Mouse (Mus musculus) midbrain, embryonic 13.5 days (tissue): ENCODE data around the gene Fhl2. TPM values are rescaled to one million over a fixed set of nuclear protein-coding genes. Genes with fewer than 3 reads are reported as not detected.

Source experiments
- ATAC-seq: fragments of 200-750 bp; cut with Nextera tagmentation; 2 replicates; pipeline ENCODE4 v1.8.0; 2017; ENCODE audit warnings: mild to moderate bottlenecking, moderate TSS enrichment, moderate library complexity
- H3K27ac ChIP-seq: fragments of 300-500 bp; sonication (generic); 2 replicates; pipeline ENCODE4 v1.5.1; 2015; ENCODE audit warnings: inconsistent platforms, mild to moderate bottlenecking, moderate library complexity
- H3K27me3 ChIP-seq: fragments of 300-500 bp; sonication (generic); 2 replicates; pipeline ENCODE4 v1.6.1; 2015; ENCODE audit warnings: mild to moderate bottlenecking, inconsistent platforms
- H3K36me3 ChIP-seq: fragments of 300-500 bp; sonication (generic); 2 replicates; pipeline ENCODE4 v1.6.1; 2015; ENCODE audit warnings: mild to moderate bottlenecking, inconsistent platforms
- H3K4me1 ChIP-seq: fragments of 300-500 bp; sonication (generic); replicated peaks from 2 replicates; pipeline ENCODE4 v1.6.1; 2015; ENCODE audit warnings: inconsistent platforms
- H3K4me2 ChIP-seq: fragments of 300-500 bp; sonication (generic); replicated peaks from 2 replicates; pipeline ENCODE4 v1.6.1; 2015; ENCODE audit warnings: moderate library complexity, mild to moderate bottlenecking, inconsistent platforms
- H3K4me3 ChIP-seq: fragments of 300-500 bp; sonication (generic); replicated peaks from 2 replicates; pipeline ENCODE4 v1.5.1; 2015; ENCODE audit warnings: mild to moderate bottlenecking, inconsistent platforms
- H3K9ac ChIP-seq: fragments of 300-500 bp; sonication (generic); replicated peaks from 2 replicates; pipeline ENCODE4 v1.6.1; 2015; ENCODE audit warnings: mild to moderate bottlenecking, inconsistent platforms
- H3K9me3 ChIP-seq: fragments of 300-500 bp; sonication (generic); 2 replicates; pipeline ENCODE4 v1.6.1; 2016; ENCODE audit warnings: mild to moderate bottlenecking, inconsistent platforms
- WGBS: fragments of 180-500 bp; shearing (Covaris S2); methylation state at CpG from one replicate; pipeline ENCODE4 v1.1.7; 2015; 5-methylcytosine and 5-hydroxymethylcytosine counted together
- polyA plus RNA-seq: library from polyadenylated mRNA; unstranded; fragments of >200 nt; fragmentation: Nextera tagmentation; extraction: Ambion mirVana; gene quantifications from 2 replicates; pipeline ENCODE4 v1.2.1, GENCODE M21; 2015

Fhl2 gene
- polyA plus RNA-seq, 1 experiment from 2014 or later: 10.2 TPM

GRCm38 (mm10) chr1:43186334-43186733 is 10.4 kb downstream of the Fhl2 start:
- WGBS: 5% methylated on average over 7 of the region's 7 CpGs
- no peaks in the 10 kb centered on the region for H3K27me3 ChIP-seq

DNA sequence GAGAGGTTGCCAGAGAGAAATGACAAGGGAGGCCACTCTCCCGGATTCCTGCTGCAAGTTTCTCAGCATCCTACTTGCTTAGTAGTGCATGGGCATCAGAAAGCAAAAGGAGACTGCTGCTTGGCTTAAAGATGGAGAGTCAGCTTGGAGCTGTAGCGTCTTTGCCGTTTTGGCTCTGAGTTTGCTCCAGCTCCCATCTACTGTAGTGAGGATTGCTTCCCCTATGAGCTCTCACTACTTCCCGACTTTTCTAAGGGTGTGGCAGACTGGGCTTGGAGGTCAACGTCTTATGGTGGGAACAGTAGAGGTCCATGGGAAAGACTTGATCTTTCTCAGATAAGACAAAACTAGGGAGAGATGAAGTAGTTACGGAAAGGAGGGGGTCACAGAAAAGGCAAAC is 15.9 kb downstream of the Fhl2 start:
- no peaks in the 10 kb centered on the region for H3K27me3 ChIP-seq
- no peak overlapping the region for H3K4me2 ChIP-seq
- no peak overlapping the region for H3K27ac ChIP-seq
- H3K9me3 ChIP-seq: no peaks in the 10 kb centered on the region
- no peak overlapping the region for H3K4me3 ChIP-seq
- H3K4me1 ChIP-seq: no peaks in the 10 kb centered on the region
- no peak for ATAC-seq
- no peaks in the 10 kb centered on the region for H3K36me3 ChIP-seq
- WGBS: 88% methylated on average over 6 of the region's 6 CpGs
- H3K9ac ChIP-seq: no peak overlapping the region

More at GRCm38 (mm10) chr1:43186334-43186733, 10.4 kb downstream of the Fhl2 start:
- H3K4me2 ChIP-seq: no peak overlapping the region
- no peak for ATAC-seq
- H3K9ac ChIP-seq: no peak overlapping the region
- no peak overlapping the region for H3K27ac ChIP-seq
- 0 out of 2 replicates have a peak, but pooled peaks cover 4% of the 10 kb centered on the region for H3K4me1 ChIP-seq
- H3K4me3 ChIP-seq: no peak overlapping the region
- H3K36me3 ChIP-seq: no peaks in the 10 kb centered on the region
- no peaks in the 10 kb centered on the region for H3K9me3 ChIP-seq

- WGBS: 95% methylated on average over 1 of the region's 1 CpGs
- no peak overlapping the region for H3K4me3 ChIP-seq
- no peak for ATAC-seq
- H3K9ac ChIP-seq: no peak overlapping the region
- H3K27me3 ChIP-seq: no peaks in the 10 kb centered on the region
- H3K4me1 ChIP-seq: no peaks in the 10 kb centered on the region
- H3K4me2 ChIP-seq: no peak overlapping the region
- no peaks in the 10 kb centered on the region for H3K36me3 ChIP-seq
- H3K9me3 ChIP-seq: no peaks in the 10 kb centered on the region
- no peak overlapping the region for H3K27ac ChIP-seq
Measured at GRCm38 (mm10) chr1:43178780-43179179, 18.0 kb downstream of the Fhl2 start.

GRCm38 (mm10) chr1:43178378-43178777 is 18.4 kb downstream of the Fhl2 start:
- Histone ChIP-seq H3K4me3 (no peak overlapping the region), H3K27me3 (no peaks in the 10 kb centered on the region), H3K9me3 (no peaks in the 10 kb centered on the region), H3K9ac (no peak overlapping the region), H3K4me2 (no peak overlapping the region), H3K36me3 (no peaks in the 10 kb centered on the region), H3K4me1 (no peaks in the 10 kb centered on the region), H3K27ac (no peak overlapping the region)
- WGBS: 87% methylated on average over 6 of the region's 6 CpGs
- no peak for ATAC-seq

DNA sequence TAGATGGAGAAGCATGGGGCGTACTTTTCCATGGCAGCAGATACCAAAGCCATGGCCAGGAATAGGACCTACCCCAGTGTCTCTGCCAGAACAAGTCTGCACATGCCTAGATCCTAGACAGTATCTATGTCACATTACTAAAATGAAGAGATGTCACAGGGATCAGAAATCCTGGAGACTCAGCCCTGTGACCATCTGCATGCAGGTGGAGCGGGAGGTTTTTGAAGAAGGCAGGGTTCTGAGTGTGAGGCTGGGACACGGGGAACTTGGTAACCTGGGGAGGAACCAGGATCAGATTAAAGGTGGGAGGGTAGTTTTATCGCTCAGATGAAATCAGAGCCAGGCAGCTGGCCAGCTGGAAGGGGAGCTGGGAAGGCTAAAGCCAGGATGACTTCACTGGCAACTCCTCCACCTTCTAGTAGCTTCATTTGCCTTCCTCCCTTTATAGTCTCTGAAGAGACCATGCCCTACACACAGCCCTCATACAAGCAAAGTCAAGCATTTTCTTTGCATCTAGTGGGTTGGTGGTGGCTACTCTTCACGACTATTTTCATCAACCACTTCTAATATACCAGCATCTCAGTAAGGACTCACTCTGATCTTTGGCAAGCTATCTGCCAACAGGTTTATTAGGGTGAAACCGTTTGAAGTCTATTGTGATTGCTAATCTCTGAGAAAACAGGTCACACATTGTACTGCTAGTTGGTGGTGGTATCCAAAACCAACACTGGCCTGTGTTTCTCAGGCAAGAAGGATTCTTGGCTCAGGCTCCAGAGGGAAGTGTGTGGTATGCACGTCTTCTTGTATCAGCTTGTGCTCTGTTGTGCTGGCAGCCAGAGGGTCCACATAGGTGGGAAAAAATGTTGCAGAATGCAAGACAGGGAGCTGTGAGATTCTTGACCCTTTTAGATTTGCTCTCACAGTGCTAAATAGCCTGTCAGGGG is 23.2 kb downstream of the Fhl2 start:
- no peaks in the 10 kb centered on the region for H3K27me3 ChIP-seq
- H3K9me3 ChIP-seq: no peaks in the 10 kb centered on the region
- no peaks in the 10 kb centered on the region for H3K4me1 ChIP-seq
- no peak overlapping the region for H3K27ac ChIP-seq
- H3K36me3 ChIP-seq: no peaks in the 10 kb centered on the region
- WGBS: 85% methylated on average over 7 of the region's 7 CpGs
- H3K4me2 ChIP-seq: no peak overlapping the region
- H3K9ac ChIP-seq: no peak overlapping the region
- no peak for ATAC-seq
- H3K4me3 ChIP-seq: no peak overlapping the region

- H3K9me3 ChIP-seq: no peaks in the 10 kb centered on the region
- H3K4me2 ChIP-seq: no peak overlapping the region
- H3K4me3 ChIP-seq: no peak overlapping the region
- no peak overlapping the region for H3K27ac ChIP-seq
- H3K36me3 ChIP-seq: no peaks in the 10 kb centered on the region
- WGBS: 88% methylated on average over 6 of the region's 6 CpGs
- H3K27me3 ChIP-seq: no peaks in the 10 kb centered on the region
- ATAC-seq: no peak
- H3K9ac ChIP-seq: no peak overlapping the region
- no peaks in the 10 kb centered on the region for H3K4me1 ChIP-seq
Measured at GRCm38 (mm10) chr1:43171816-43172215, 25.0 kb downstream of the Fhl2 start.

DNA sequence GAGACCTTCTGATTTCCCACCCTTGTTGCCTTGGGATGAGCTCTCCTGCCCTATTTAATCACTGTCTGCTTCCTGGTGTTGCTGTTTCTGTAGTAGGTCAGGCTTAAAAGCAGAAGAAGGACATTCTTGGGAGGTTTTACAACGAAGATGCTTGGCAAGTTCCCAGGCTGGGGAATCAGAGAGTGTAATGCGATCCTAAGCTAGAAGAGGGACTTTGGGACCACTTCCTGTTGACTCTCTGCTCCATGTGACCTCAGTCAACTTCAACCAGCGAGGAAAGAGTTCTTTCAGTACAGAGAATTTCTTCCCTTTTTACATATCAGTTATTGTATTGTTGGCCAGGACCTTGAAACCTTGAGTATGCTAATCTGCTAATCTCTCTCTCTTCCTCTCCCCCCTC is 25.7 kb downstream of the Fhl2 start:
- H3K27me3 ChIP-seq: no peaks in the 10 kb centered on the region
- H3K4me1 ChIP-seq: no peaks in the 10 kb centered on the region
- no peak overlapping the region for H3K4me2 ChIP-seq
- H3K27ac ChIP-seq: no peak overlapping the region
- 51% methylated on average over 3 of the region's 3 CpGs for WGBS
- no peaks in the 10 kb centered on the region for H3K9me3 ChIP-seq
- no peaks in the 10 kb centered on the region for H3K36me3 ChIP-seq
- ATAC-seq: no peak
- H3K4me3 ChIP-seq: no peak overlapping the region
- H3K9ac ChIP-seq: no peak overlapping the region

DNA sequence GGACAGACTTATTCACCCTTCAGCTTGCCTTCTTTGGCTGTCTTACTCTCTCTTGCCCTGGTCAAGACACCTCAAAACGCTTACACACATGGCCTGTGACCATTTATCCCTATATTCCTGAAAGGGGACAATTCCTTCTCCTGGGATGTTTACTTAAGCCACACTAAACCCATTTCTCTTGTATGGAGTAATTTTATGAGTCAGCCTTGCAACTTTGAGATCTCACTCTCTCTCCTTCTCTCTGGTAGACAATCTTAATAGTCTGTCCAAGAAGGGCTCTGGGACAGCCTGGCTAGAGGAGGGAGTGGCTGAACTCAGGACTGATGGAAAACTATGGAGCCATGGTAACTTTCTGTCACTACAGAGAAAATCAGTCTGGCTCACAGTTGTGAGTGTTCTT is 27.1 kb downstream of the Fhl2 start:
- H3K36me3 ChIP-seq: no peaks in the 10 kb centered on the region
- WGBS: 89% methylated on average over 1 of the region's 1 CpGs
- H3K9ac ChIP-seq: no peak overlapping the region
- H3K27ac ChIP-seq: no peak overlapping the region
- no peak overlapping the region for H3K4me2 ChIP-seq
- H3K4me1 ChIP-seq: no peaks in the 10 kb centered on the region
- ATAC-seq: no peak
- no peaks in the 10 kb centered on the region for H3K9me3 ChIP-seq
- H3K27me3 ChIP-seq: no peaks in the 10 kb centered on the region
- no peak overlapping the region for H3K4me3 ChIP-seq

DNA sequence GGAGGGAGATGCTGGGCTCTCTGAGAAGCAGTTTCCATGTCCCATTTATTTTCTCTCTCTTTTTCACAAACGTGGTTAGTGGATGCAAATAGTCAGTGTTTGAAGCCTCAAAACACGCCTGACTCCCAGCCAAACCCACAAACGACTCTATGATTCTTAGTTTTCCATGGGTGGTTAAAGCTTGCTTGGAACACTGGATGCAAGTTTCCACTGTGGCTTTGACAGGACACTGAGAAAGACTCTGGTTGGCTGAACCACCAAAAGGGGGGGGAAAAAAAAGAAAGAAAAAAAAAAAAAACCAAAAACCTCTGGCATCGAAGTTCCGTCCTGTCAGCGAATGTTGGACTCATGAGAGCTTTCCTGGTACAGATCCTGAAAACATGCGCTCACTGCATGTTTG is 27.6 kb downstream of the Fhl2 start:
- 84% methylated on average over 7 of the region's 7 CpGs for WGBS
- no peak overlapping the region for H3K9ac ChIP-seq
- no peak overlapping the region for H3K4me3 ChIP-seq
- no peak overlapping the region for H3K27ac ChIP-seq
- no peaks in the 10 kb centered on the region for H3K4me1 ChIP-seq
- H3K36me3 ChIP-seq: no peaks in the 10 kb centered on the region
- no peak overlapping the region for H3K4me2 ChIP-seq
- no peaks in the 10 kb centered on the region for H3K9me3 ChIP-seq
- H3K27me3 ChIP-seq: 0 out of 2 replicates have a peak, but pooled peaks cover under 1% of the 10 kb centered on the region
- no peak for ATAC-seq

- Histone ChIP-seq H3K4me1 (0 out of 2 replicates have a peak, but pooled peaks cover 3% of the 10 kb centered on the region), H3K36me3 (no peaks in the 10 kb centered on the region), H3K27me3 (0 out of 2 replicates have a peak, but pooled peaks cover 3% of the 10 kb centered on the region), H3K9me3 (no peaks in the 10 kb centered on the region), H3K9ac (no peak overlapping the region), H3K4me2 (no peak overlapping the region), H3K4me3 (no peak overlapping the region), H3K27ac (no peak overlapping the region)
- no peak for ATAC-seq
- WGBS: 79% methylated on average over 7 of the region's 7 CpGs
Measured at GRCm38 (mm10) chr1:43168618-43169017, 28.2 kb downstream of the Fhl2 start.

DNA sequence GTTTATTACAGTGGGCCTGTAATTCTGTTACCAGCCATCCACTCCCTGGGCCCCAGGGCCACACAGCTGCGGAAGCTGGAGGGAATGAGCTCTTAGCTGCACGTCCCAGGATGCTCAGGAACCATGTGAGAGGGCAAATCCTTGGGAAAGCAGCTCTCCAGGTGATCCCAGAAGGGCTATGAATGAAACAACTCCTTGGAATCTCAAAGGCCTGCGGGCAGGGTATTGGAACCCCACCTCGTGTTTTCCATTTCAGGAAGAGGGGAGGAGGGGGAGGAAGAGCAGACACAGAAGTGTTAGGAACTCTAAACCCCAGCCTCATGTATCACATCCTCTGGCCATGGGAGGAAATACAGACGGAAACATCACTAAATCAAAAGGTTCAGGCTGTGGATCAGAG is 28.8 kb downstream of the Fhl2 start:
- no peak overlapping the region for H3K4me3 ChIP-seq
- peaks cover 6% of the 10 kb centered on the region for H3K4me1 ChIP-seq
- no peak overlapping the region for H3K27ac ChIP-seq
- no peak for ATAC-seq
- no peaks in the 10 kb centered on the region for H3K36me3 ChIP-seq
- H3K9ac ChIP-seq: no peak overlapping the region
- H3K27me3 ChIP-seq: 0 out of 2 replicates have a peak, but pooled peaks cover 3% of the 10 kb centered on the region
- H3K9me3 ChIP-seq: no peaks in the 10 kb centered on the region
- WGBS: 52% methylated on average over 5 of the region's 5 CpGs
- H3K4me2 ChIP-seq: no peak overlapping the region

GRCm38 (mm10) chr1:43164582-43164981 is 32.2 kb downstream of the Fhl2 start:
- Histone ChIP-seq H3K9ac (no peak overlapping the region), H3K27ac (0 out of 2 replicates have a peak overlapping the region, but pooled peaks have one; percentile 73), H3K27me3 (peaks cover 8% of the 10 kb centered on the region; the same call in 1 of the 2 replicates), H3K4me3 (no peak overlapping the region), H3K36me3 (no peaks in the 10 kb centered on the region), H3K4me1 (peaks cover 10% of the 10 kb centered on the region), H3K9me3 (no peaks in the 10 kb centered on the region), H3K4me2 (no peak overlapping the region)
- 0 out of 2 replicates have a peak, but pooled peaks have one; percentile 5 for ATAC-seq
- WGBS: 95% methylated on average over 5 of the region's 5 CpGs
